Mouse (Mus musculus): ENCODE measurements at regions not wholly inside any gene's neighbourhood (a gene's known extent, or its start where the extent isn't known, plus 50 kb on each side); places are given as distances from the start of the nearest gene placed in this dataset.

GRCm38 (mm10) chr9:41359286-41359685 lies 197.8 kb upstream of the Ubash3b start:
- WGBS: 80% methylated on average over 3 of the region's 3 CpGs
- TF ChIP-seq POLR2A (IDR thresholded peaks at IDR 0.05; ENCODE audit: borderline replicate concordance, extremely low read depth, low read depth, low read length): no peak
- no peak for TF ChIP-seq CTCF (IDR thresholded peaks at IDR 0.05; ENCODE audit: insufficient read depth, low read length)
- Histone ChIP-seq H3K4me3 (replicated peaks; ENCODE audit: extremely low read depth, low read depth, low read length) (no peak overlapping the region), H3K4me1 (ENCODE audit: control insufficient read depth, insufficient read depth, low read length) (peaks cover 4% of the 10 kb centered on the region; the same call in 1 of the 2 replicates)
- no peak for DNase-seq

GRCm38 (mm10) chr9:41345338-41345737 lies 183.8 kb upstream of the Ubash3b start:
- no peak overlapping the region for H3K4me3 ChIP-seq (replicated peaks; ENCODE audit: extremely low read depth, low read depth, low read length)
- 68% methylated on average over 2 of the region's 2 CpGs for WGBS
- H3K4me1 ChIP-seq (ENCODE audit: control insufficient read depth, insufficient read depth, low read length): no peaks in the 10 kb centered on the region
- TF ChIP-seq POLR2A (IDR thresholded peaks at IDR 0.05; ENCODE audit: borderline replicate concordance, extremely low read depth, low read depth, low read length) (no peak), CTCF (IDR thresholded peaks at IDR 0.05; ENCODE audit: insufficient read depth, low read length) (no peak)
- DNase-seq: no peak

- no peak for DNase-seq
- H3K4me1 ChIP-seq (ENCODE audit: control insufficient read depth, insufficient read depth, low read length): no peaks in the 10 kb centered on the region
- no peak for TF ChIP-seq CTCF (IDR thresholded peaks at IDR 0.05; ENCODE audit: insufficient read depth, low read length)
- TF ChIP-seq POLR2A (IDR thresholded peaks at IDR 0.05; ENCODE audit: borderline replicate concordance, extremely low read depth, low read depth, low read length): no peak
- H3K4me3 ChIP-seq (replicated peaks; ENCODE audit: extremely low read depth, low read depth, low read length): no peak overlapping the region
- 67% methylated on average over 2 of the region's 2 CpGs for WGBS
Measured at GRCm38 (mm10) chr9:41337375-41337774, 175.9 kb upstream of the Ubash3b start.

GRCm38 (mm10) chr9:41336801-41337200 lies 175.3 kb upstream of the Ubash3b start:
- WGBS: 61% methylated on average over 6 of the region's 6 CpGs

GRCm38 (mm10) chr9:41334462-41335241 lies 173.2 kb upstream of the Ubash3b start:
- TF ChIP-seq POLR2A (IDR thresholded peaks at IDR 0.05; ENCODE audit: borderline replicate concordance, extremely low read depth, low read depth, low read length) (no peak), CTCF (IDR thresholded peaks at IDR 0.05; ENCODE audit: insufficient read depth, low read length) (no peak)
- no peak overlapping the region for H3K4me3 ChIP-seq (replicated peaks; ENCODE audit: extremely low read depth, low read depth, low read length)
- 49% methylated on average over 10 of the region's 10 CpGs for WGBS
- no peaks in the 10 kb centered on the region for H3K4me1 ChIP-seq (ENCODE audit: control insufficient read depth, insufficient read depth, low read length)
- no peak for DNase-seq

More at GRCm38 (mm10) chr9:41336801-41337200, 175.3 kb upstream of the Ubash3b start:
- Histone ChIP-seq H3K4me1 (ENCODE audit: control insufficient read depth, insufficient read depth, low read length) (no peaks in the 10 kb centered on the region), H3K4me3 (replicated peaks; ENCODE audit: extremely low read depth, low read depth, low read length) (no peak overlapping the region)
- DNase-seq: no peak
- TF ChIP-seq CTCF (IDR thresholded peaks at IDR 0.05; ENCODE audit: insufficient read depth, low read length): no peak

- DNase-seq: no peak
- no peak overlapping the region for H3K4me3 ChIP-seq (replicated peaks; ENCODE audit: extremely low read depth, low read depth, low read length)
- H3K4me1 ChIP-seq (ENCODE audit: control insufficient read depth, insufficient read depth, low read length): no peaks in the 10 kb centered on the region
- no peak for TF ChIP-seq POLR2A (IDR thresholded peaks at IDR 0.05; ENCODE audit: borderline replicate concordance, extremely low read depth, low read depth, low read length)
- no peak for TF ChIP-seq CTCF (IDR thresholded peaks at IDR 0.05; ENCODE audit: insufficient read depth, low read length)
- WGBS: 94% methylated on average over 1 of the region's 1 CpGs
Measured at GRCm38 (mm10) chr9:41333526-41333925, 172.0 kb upstream of the Ubash3b start.

GRCm38 (mm10) chr9:41328959-41329358 lies 167.5 kb upstream of the Ubash3b start:
- Histone ChIP-seq H3K4me1 (ENCODE audit: control insufficient read depth, insufficient read depth, low read length) (peaks cover 2% of the 10 kb centered on the region; the same call in 1 of the 2 replicates), H3K4me3 (replicated peaks; ENCODE audit: extremely low read depth, low read depth, low read length) (no peak overlapping the region)
- TF ChIP-seq POLR2A (IDR thresholded peaks at IDR 0.05; ENCODE audit: borderline replicate concordance, extremely low read depth, low read depth, low read length) (no peak), CTCF (IDR thresholded peaks at IDR 0.05; ENCODE audit: insufficient read depth, low read length) (no peak)
- WGBS: 94% methylated on average over 1 of the region's 1 CpGs
- DNase-seq: no peak

GRCm38 (mm10) chr9:41328480-41328879 lies 167.0 kb upstream of the Ubash3b start:
- DNase-seq: no peak
- Histone ChIP-seq H3K4me1 (ENCODE audit: control insufficient read depth, insufficient read depth, low read length) (peaks cover 2% of the 10 kb centered on the region; the same call in 1 of the 2 replicates), H3K4me3 (replicated peaks; ENCODE audit: extremely low read depth, low read depth, low read length) (no peak overlapping the region)
- TF ChIP-seq POLR2A (IDR thresholded peaks at IDR 0.05; ENCODE audit: borderline replicate concordance, extremely low read depth, low read depth, low read length) (no peak), CTCF (IDR thresholded peaks at IDR 0.05; ENCODE audit: insufficient read depth, low read length) (no peak)
- 66% methylated on average over 5 of the region's 5 CpGs for WGBS

- 31% methylated on average over 1 of the region's 1 CpGs for WGBS
- no peak overlapping the region for H3K4me3 ChIP-seq (replicated peaks; ENCODE audit: extremely low read depth, low read depth, low read length)
- DNase-seq: no peak
- H3K4me1 ChIP-seq (ENCODE audit: control insufficient read depth, insufficient read depth, low read length): peaks cover 2% of the 10 kb centered on the region; the same call in 1 of the 2 replicates
- TF ChIP-seq POLR2A (IDR thresholded peaks at IDR 0.05; ENCODE audit: borderline replicate concordance, extremely low read depth, low read depth, low read length) (no peak), CTCF (IDR thresholded peaks at IDR 0.05; ENCODE audit: insufficient read depth, low read length) (no peak)
Measured at GRCm38 (mm10) chr9:41328056-41328455, 166.6 kb upstream of the Ubash3b start.

GRCm38 (mm10) chr9:41327561-41327960 lies 166.1 kb upstream of the Ubash3b start:
- DNase-seq: no peak
- 50% methylated on average over 1 of the region's 1 CpGs for WGBS
- H3K4me1 ChIP-seq (ENCODE audit: control insufficient read depth, insufficient read depth, low read length): peaks cover 2% of the 10 kb centered on the region; the same call in 1 of the 2 replicates
- no peak overlapping the region for H3K4me3 ChIP-seq (replicated peaks; ENCODE audit: extremely low read depth, low read depth, low read length)
- TF ChIP-seq CTCF (IDR thresholded peaks at IDR 0.05; ENCODE audit: insufficient read depth, low read length) (no peak), POLR2A (IDR thresholded peaks at IDR 0.05; ENCODE audit: borderline replicate concordance, extremely low read depth, low read depth, low read length) (no peak)
